8 mouse cellular contexts compared by ENCODE assay signal in the genomic region with DNA sequence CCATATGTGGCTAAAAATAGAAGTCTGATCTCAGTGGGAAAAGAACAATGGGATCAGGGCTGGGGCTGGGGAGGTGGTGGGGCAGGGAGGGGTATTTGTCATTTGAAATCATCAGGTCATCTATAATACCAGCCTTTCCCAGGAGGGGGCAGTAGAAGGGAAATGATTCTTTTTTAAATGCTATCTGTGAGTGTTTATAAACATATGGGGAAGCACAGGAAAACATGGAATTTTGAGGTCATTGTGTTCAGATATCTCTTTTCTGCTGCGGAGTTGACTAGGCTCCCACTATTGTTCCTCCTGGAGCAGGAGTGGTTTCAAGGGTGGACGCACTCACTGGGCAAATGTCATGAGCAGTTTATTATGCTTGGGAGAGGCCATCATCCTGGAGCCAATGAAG. TPM values are rescaled to one million over a fixed set of nuclear protein-coding genes. Genes with fewer than 3 reads are reported as not detected.
DNase-seq lines count a peak whose midpoint lies in the region; ATAC-seq and TF ChIP-seq lines count a peak whose summit lies in the region.

No protein-coding gene starts in this region.

- 48% methylated on average over 2 of the region's 2 CpGs for WGBS in heart, embryonic 11.5 days (ENCODE audit: insufficient replicate concordance)

- ATAC-seq in heart, embryonic 11.5 days (replicated peaks; ENCODE audit: insufficient number of reproducible peaks, low FRiP score, low TSS enrichment), result no peak
- ATAC-seq in granulocyte monocyte progenitor cell, adult 5-6 weeks (replicated peaks; ENCODE audit: poor library complexity, severe bottlenecking), result peak; percentile 65

- H3K27me3 ChIP-seq in heart, embryonic 11.5 days (ENCODE audit: control insufficient read depth, insufficient read depth, low read length), result no peaks in the 10 kb centered on the region
- no peaks in the 10 kb centered on the region for H3K27me3 ChIP-seq in CH12.LX (replicated peaks)

- dilution Hi-C loops in CH12.LX (cut with MboI; ENCODE audit: extremely low pct_ligation_motif_present, extremely low pct_unique_long_range_greater_than_20kb, low sequenced_read_pairs), result no loop called here

- TF ChIP-seq CTCF in CH12.LX (conservative IDR thresholded peaks at IDR 0.05 in 1 of 2, IDR thresholded peaks at IDR 0.05 in 1 of 2; ENCODE audit: low read depth in 2 of 2, low read length in 2 of 2), result peak; percentile 33 to 61

- H3K4me2 ChIP-seq in heart, embryonic 11.5 days, result no peak overlapping the region
- H3K4me2 ChIP-seq in CH12.LX (ENCODE audit: insufficient read depth, low read depth, poor library complexity, severe bottlenecking), result no peak overlapping the region

- no peak overlapping the region for H3K27ac ChIP-seq in heart, embryonic 11.5 days (ENCODE audit: low read depth, low read length)
- H3K27ac ChIP-seq in CH12.LX (ENCODE audit: insufficient read depth, low read depth), result no peak overlapping the region

- TF ChIP-seq POLR2A in CH12.LX (IDR thresholded peaks at IDR 0.05; ENCODE audit: low read depth, low read length), result no peak

- H3K9ac ChIP-seq in heart, embryonic 11.5 days (ENCODE audit: low read depth, low read length), result no peak overlapping the region
- no peak overlapping the region for H3K9ac ChIP-seq in CH12.LX (ENCODE audit: insufficient read depth, low read depth)

- in situ Hi-C loops in CH12.LX (cut with MboI; ENCODE audit: low pct_ligation_motif_present, low pct_unique_long_range_greater_than_20kb, low sequenced_read_pairs), result loop anchor here (25.0 kb wide), 1 partner anchor 175 kb away; no protein-coding TSS in a partner anchor

- no peak for TF ChIP-seq EP300 in CH12.LX (IDR thresholded peaks at IDR 0.05; ENCODE audit: low read length)

- H3K4me3 ChIP-seq in heart, embryonic 11.5 days (ENCODE audit: low read depth, low read length), result no peak overlapping the region
- no peak overlapping the region for H3K4me3 ChIP-seq in CH12.LX (replicated peaks in 1 of 3; ENCODE audit: low read depth in 2 of 3, low read length in 2 of 3, poor library complexity in 1 of 3)

- H3K9me3 ChIP-seq in heart, embryonic 11.5 days (replicated peaks; ENCODE audit: control insufficient read depth, low read length), result no peaks in the 10 kb centered on the region
- no peaks in the 10 kb centered on the region for H3K9me3 ChIP-seq in CH12.LX (replicated peaks; ENCODE audit: low read length)

- H3K36me3 ChIP-seq in heart, embryonic 11.5 days (ENCODE audit: control insufficient read depth, insufficient read depth, low read length), result no peaks in the 10 kb centered on the region; the same call in none of the 2 replicates
- H3K36me3 ChIP-seq in CH12.LX (replicated peaks in 1 of 2; ENCODE audit: control insufficient read depth in 1 of 2, insufficient read depth in 1 of 2, low read length in 1 of 2), result no peaks in the 10 kb centered on the region

- H3K79me2 ChIP-seq in CH12.LX (replicated peaks; ENCODE audit: control insufficient read depth, extremely low read depth, insufficient read depth, poor library complexity, severe bottlenecking), result no peaks in the 10 kb centered on the region

- DNase-seq in heart, adult 18-20 months, result peak; percentile 47 to 81
- DNase-seq in CH12.LX (ENCODE audit: extremely low read depth), result peak; percentile 34
- DNase-seq in kidney, postnatal 36 days, result peak; percentile 42 to 69
- peak; percentile 11 for DNase-seq in thymus, postnatal 4 days
- DNase-seq in cerebellum, adult 9-10 months, result no peak
- DNase-seq in urinary bladder, postnatal 4 days (ENCODE audit: low spot score in 2 of 2), result no peak

- no peaks in the 10 kb centered on the region for H3K4me1 ChIP-seq in heart, embryonic 11.5 days (ENCODE audit: control insufficient read depth, insufficient read depth, low read length)
- H3K4me1 ChIP-seq in CH12.LX (ENCODE audit: control insufficient read depth in 1 of 2, insufficient read depth in 2 of 2), result no peaks in the 10 kb centered on the region; a peak in 1 of 4 replicates

- TF ChIP-seq RAD21 in CH12.LX (IDR thresholded peaks at IDR 0.05; ENCODE audit: low read depth, low read length), result peak; percentile 61

TF ChIP-seq in CH12.LX, 34 proteins besides CTCF, POLR2A, EP300 and RAD21:
- TF ChIP-seq MAZ (IDR thresholded peaks at IDR 0.05; ENCODE audit: low read depth, low read length) (no peak), ZC3H11A (IDR thresholded peaks at IDR 0.05; ENCODE audit: low read depth, low read length) (no peak), ZKSCAN1 (IDR thresholded peaks at IDR 0.05; ENCODE audit: borderline replicate concordance, low read depth, low read length) (no peak), SMC3 (IDR thresholded peaks at IDR 0.05; ENCODE audit: low read depth, low read length) (peak; percentile 71), JUN (IDR thresholded peaks at IDR 0.05; ENCODE audit: insufficient read depth, low read depth, low read length) (no peak), NRF1 (IDR thresholded peaks at IDR 0.05; ENCODE audit: low read depth, low read length) (no peak)

RNA-seq across cellular contexts. Expression of gene Itga2, which starts 55.3 kb away (rescaled TPM):
- 1 to 10 TPM in 1 of 2 experiments, under 1 TPM in 1; 0.52 to 1.5 TPM for total RNA-seq in heart, adult 18-20 months (2021)
- polyA plus RNA-seq in heart, embryonic 11.5 days (2014; fragmentation: Nextera tagmentation; extraction: Ambion mirVana), result 2.1 and 2.9 TPM in 2 replicates
- total RNA-seq in CH12.LX (2012; rRNA removed), result 0.04 TPM in 1 of 2 replicates, not detected in the other
- total RNA-seq in CH12.LX (2014; rRNA removed), result not detected in 2 replicates
- not detected in 2 replicates for polyA plus RNA-seq in CH12.LX (2012; ENCODE audit: insufficient read length, low read depth)
- total RNA-seq in granulocyte monocyte progenitor cell, adult 5-6 weeks (2014; fragmentation: Nextera tagmentation), result 0.13 and 0.51 TPM in 2 replicates
- 0.15 and 1.0 TPM in 2 replicates for total RNA-seq in granulocyte monocyte progenitor cell, adult 5-6 weeks (2017)

Comparison
In these comparisons a context has a peak if more than half of its experiments do, and no peak if none do; other contexts are left out.
1. DNase-seq: peak in heart, adult 18-20 months (2 of 2), CH12.LX (single experiment), kidney, postnatal 36 days (2 of 2) and thymus, postnatal 4 days (single experiment); none in cerebellum, adult 9-10 months (single experiment) and urinary bladder, postnatal 4 days (0 of 2).